In the genomic region with DNA sequence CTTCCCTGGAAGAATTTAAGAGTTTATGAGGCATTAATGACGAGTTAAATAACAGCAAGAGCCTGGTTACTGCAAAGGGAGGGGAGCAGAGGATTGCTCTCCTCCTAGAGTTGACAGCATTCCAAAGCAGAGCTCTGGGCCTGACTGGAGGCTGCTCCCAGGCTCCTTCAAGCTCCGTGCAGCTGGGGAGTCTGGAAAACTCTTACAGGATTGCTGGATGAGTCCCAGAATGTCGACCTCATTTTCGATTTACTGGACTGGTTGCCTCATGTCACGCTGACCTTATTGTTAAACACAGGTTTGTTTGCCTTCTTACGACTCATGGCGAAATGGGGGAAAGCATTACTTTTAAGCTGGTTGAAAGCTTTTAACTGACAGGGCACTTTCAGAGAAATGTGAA, we compare ENCODE assay signal across 11 mouse cellular contexts. TPM values are rescaled to one million over a fixed set of nuclear protein-coding genes. Genes with fewer than 3 reads are reported as not detected.
DNase-seq lines count a peak whose midpoint lies in the region; ATAC-seq and TF ChIP-seq lines count a peak whose summit lies in the region.
"Had no signal": no experiment of that assay in that cellular context is flagged by ENCODE, and none has a peak within 500 bp of the region (broad histone marks: within the 10 kb centered on the region; RNA-seq: fewer than 3 reads in every experiment).

No protein-coding gene starts in this region.

- ATAC-seq in liver, embryonic 12.5 days: no peak

- no peaks in the 10 kb centered on the region for H3K79me2 ChIP-seq in liver, adult 2 months (ENCODE audit: control insufficient read depth, insufficient read depth, low read length)

- H3K4me1 ChIP-seq in liver, adult 2 months (ENCODE audit: control insufficient read depth, insufficient read depth, low read length): no peaks in the 10 kb centered on the region; the same call in 1 of the 2 replicates
- H3K4me1 ChIP-seq in liver, embryonic 12.5 days: no peaks in the 10 kb centered on the region
- H3K4me1 ChIP-seq: kidney, embryonic 15.5 days had no signal

- 17% methylated on average over 7 of the region's 7 CpGs for WGBS in liver, adult 2 months
- WGBS in liver, embryonic 12.5 days (ENCODE audit: insufficient replicate concordance): 52% methylated on average over 7 of the region's 7 CpGs

- DNase-seq in cerebellum, postnatal 10 days: peak; percentile 9 to 19
- no peak for DNase-seq in cerebellum, postnatal 36 days
- peak; percentile 78 for DNase-seq in liver, adult 2 months (ENCODE audit: extremely low read depth, low read depth, low spot score)
- DNase-seq in heart, postnatal 10 days: peak; percentile 51 to 63
- DNase-seq in ovary, postnatal 14 days (ENCODE audit: low spot score): peak; percentile 42
- DNase-seq in left cerebral cortex, postnatal 36 days (ENCODE audit: low spot score in 2 of 2): no peak
- DNase-seq in T-cell, adult 2 months (ENCODE audit: low spot score): no peak

- H3K4me3 ChIP-seq in liver, adult 2 months (ENCODE audit: insufficient read depth, low read depth, low read length): peak overlapping the region; percentile 11; the same call in 1 of the 2 replicates
- H3K4me3 ChIP-seq in liver, embryonic 12.5 days: no peak overlapping the region
- H3K4me3 ChIP-seq: kidney, embryonic 15.5 days had no signal

- H3K9ac ChIP-seq in liver, adult 2 months (ENCODE audit: low read depth, low read length): no peak overlapping the region
- no peak overlapping the region for H3K9ac ChIP-seq in liver, embryonic 12.5 days
- H3K9ac ChIP-seq: kidney, embryonic 15.5 days had no signal

- TF ChIP-seq CTCF in liver, adult 2 months (IDR thresholded peaks at IDR 0.05; ENCODE audit: low read depth, low read length): no peak

- TF ChIP-seq POLR2A in liver, adult 2 months (IDR thresholded peaks at IDR 0.05; ENCODE audit: extremely low read depth, insufficient read depth, low read length): no peak

- H3K36me3 ChIP-seq in liver, adult 2 months (ENCODE audit: control insufficient read depth, insufficient read depth, low read length): no peaks in the 10 kb centered on the region
- no peaks in the 10 kb centered on the region for H3K36me3 ChIP-seq in liver, embryonic 12.5 days
- H3K36me3 ChIP-seq: kidney, embryonic 15.5 days had no signal

- H3K9me3 ChIP-seq in liver, embryonic 12.5 days (replicated peaks): no peaks in the 10 kb centered on the region
- H3K9me3 ChIP-seq: kidney, embryonic 15.5 days had no signal

- intact Hi-C loops in heart, postnatal 10 days (cut with DNase I): no loop called here
- intact Hi-C loops in left cerebral cortex, postnatal 36 days (cut with DNase I): no loop called here

- no peaks in the 10 kb centered on the region for H3K27me3 ChIP-seq in liver, adult 2 months (ENCODE audit: control insufficient read depth, insufficient read depth, low read length)
- H3K27me3 ChIP-seq in liver, embryonic 12.5 days (replicated peaks): no peaks in the 10 kb centered on the region
- H3K27me3 ChIP-seq: kidney, embryonic 15.5 days had no signal

- no peak overlapping the region for H3K4me2 ChIP-seq in liver, embryonic 12.5 days
- H3K4me2 ChIP-seq: kidney, embryonic 15.5 days had no signal

- H3K27ac ChIP-seq in liver, adult 2 months (replicated peaks; ENCODE audit: insufficient read depth, low read depth, low read length): no peak overlapping the region
- H3K27ac ChIP-seq in liver, embryonic 12.5 days: no peak overlapping the region
- H3K27ac ChIP-seq: kidney, embryonic 15.5 days had no signal

RNA-seq across cellular contexts. Expression of gene Gm16485, which starts 1.4 kb away (rescaled TPM):
- total RNA-seq in liver, adult 2 months (2014; rRNA removed): not detected in 2 replicates
- polyA plus RNA-seq in liver, adult 2 months (2012; rRNA removed): not detected in 2 replicates
- not detected in 2 replicates for polyA plus RNA-seq in liver, embryonic 12.5 days (2016; fragmentation: Nextera tagmentation; extraction: Ambion mirVana)
- not detected for total RNA-seq in heart, postnatal 10 days (2021)
- total RNA-seq in left cerebral cortex, postnatal 36 days (2021): 10 to 100 TPM; 12.5 to 12.7 TPM
- polyA plus RNA-seq: C2C12; limb, embryonic 11.5 days had no signal

Comparison
In these comparisons a context has a peak if more than half of its experiments do, and no peak if none do; other contexts are left out.
1. DNase-seq: peak in cerebellum, postnatal 10 days (2 of 2), liver, adult 2 months (single experiment), heart, postnatal 10 days (2 of 2) and ovary, postnatal 14 days (single experiment); none in cerebellum, postnatal 36 days (0 of 2), left cerebral cortex, postnatal 36 days (0 of 2) and T-cell, adult 2 months (single experiment).
2. RNA of gene Gm16485, which starts 1.4 kb away (total RNA-seq): 12.5 to 12.7 TPM in left cerebral cortex, postnatal 36 days; not detected in heart, postnatal 10 days and not detected in liver, adult 2 months; every median in the first group is over 10 times any median in the second.